Mouse (Mus musculus) heart, postnatal 0 days (tissue): ENCODE data around the gene Foxp1. TPM values are rescaled to one million over a fixed set of nuclear protein-coding genes. Genes with fewer than 3 reads are reported as not detected.

Experiments used
- ATAC-seq: fragments of 200-750 bp; cut with Nextera tagmentation; 2 replicates; pipeline ENCODE4 v1.8.0; 2017; ENCODE audit warnings: low read depth, moderate number of reproducible peaks, moderate library complexity; ENCODE audit not compliant: insufficient read depth
- DNase-seq: peaks from one replicate; pipeline ENCODE4 v3.0.0-alpha.2; 2016; ENCODE audit warnings: low spot score
- H3K27ac ChIP-seq: fragments of 300-500 bp; sonication (generic); 2 replicates; pipeline ENCODE4 v1.5.1; 2014; ENCODE audit warnings: low read depth, mild to moderate bottlenecking
- H3K27me3 ChIP-seq: fragments of 300-500 bp; sonication (generic); 2 replicates; pipeline ENCODE4 v1.6.1; 2014; ENCODE audit warnings: low read length, mixed read lengths; ENCODE audit not compliant: control insufficient read depth, insufficient read depth
- H3K36me3 ChIP-seq: fragments of 300-500 bp; sonication (generic); replicated peaks from 2 replicates; pipeline ENCODE4 v1.6.1; 2014; ENCODE audit warnings: low read length, mixed read lengths; ENCODE audit not compliant: control insufficient read depth, insufficient read depth
- H3K4me1 ChIP-seq: fragments of 300-500 bp; sonication (generic); 2 replicates; pipeline ENCODE4 v1.6.1; 2014; ENCODE audit warnings: antibody characterized with exemption; ENCODE audit not compliant: control insufficient read depth, insufficient read depth
- H3K4me2 ChIP-seq: fragments of 300-500 bp; sonication (generic); 2 replicates; pipeline ENCODE4 v1.6.1; 2014; ENCODE audit warnings: low read depth, mild to moderate bottlenecking, low read length, moderate library complexity
- H3K4me3 ChIP-seq: fragments of 300-500 bp; sonication (generic); 2 replicates; pipeline ENCODE4 v1.5.1; 2014; ENCODE audit warnings: low read depth, low read length
- H3K9ac ChIP-seq: fragments of 300-500 bp; sonication (generic); replicated peaks from 2 replicates; pipeline ENCODE4 v1.6.1; 2014; ENCODE audit warnings: low read depth, low read length, mixed read lengths
- H3K9me3 ChIP-seq: fragments of 300-500 bp; sonication (generic); replicated peaks from 2 replicates; pipeline ENCODE4 v1.6.1; 2016; ENCODE audit warnings: low read length; ENCODE audit not compliant: control insufficient read depth
- CTCF ChIP-seq: IDR thresholded peaks from 2 replicates; pipeline ENCODE4 v1.5.1; 2016; ENCODE audit warnings: antibody characterized with exemption, control low read depth, low read depth
- EP300 ChIP-seq: IDR thresholded peaks from 2 replicates; pipeline ENCODE4 v1.6.1; 2016; ENCODE audit warnings: antibody characterized with exemption, low read depth
- WGBS: fragments of 180-500 bp; shearing (Covaris S2); extraction: QIAGEN DNeasy Blood & Tissue Kit; methylation state at CpG from one replicate; pipeline ENCODE4 v1.1.7; 2014; 5-methylcytosine and 5-hydroxymethylcytosine counted together
- polyA plus RNA-seq: library from polyadenylated mRNA; unstranded; fragments of >200 nt; fragmentation: Nextera tagmentation; extraction: Ambion mirVana; gene quantifications from 2 replicates; pipeline ENCODE4 v1.2.1, GENCODE M21; 2015
- total RNA-seq: library from RNA; depleted of rRNA; stranded (reverse); fragments of >200 nt; gene quantifications from 2 replicates; pipeline ENCODE4 v1.2.3, GENCODE M21; 2014; ENCODE audit warnings: low replicate concordance

Foxp1 gene
- total and polyA plus RNA-seq, 2 experiments from 2014 or later, result 40.7 to 88.1 TPM

- Histone ChIP-seq H3K9ac (no peak overlapping the region), H3K27me3 (no peaks in the 10 kb centered on the region), H3K36me3 (no peaks in the 10 kb centered on the region), H3K9me3 (no peaks in the 10 kb centered on the region), H3K4me2 (no peak overlapping the region), H3K4me3 (no peak overlapping the region), H3K27ac (no peak overlapping the region), H3K4me1 (no peaks in the 10 kb centered on the region; the same call in 1 of the 2 replicates)
- DNase-seq (no peak), ATAC-seq (no peak)
- TF ChIP-seq EP300 (no peak), CTCF (no peak)
- WGBS, result 82% methylated on average over 15 of the region's 15 CpGs
These were observed 359.8 kb downstream of the Foxp1 start for GRCm38 (mm10) chr6:99162716-99163115.

GRCm38 (mm10) chr6:99160348-99160693 is 362.2 kb downstream of the Foxp1 start:
- no peak for ATAC-seq
- Histone ChIP-seq H3K27ac (no peak overlapping the region), H3K4me2 (no peak overlapping the region)

GRCm38 (mm10) chr6:99159452-99160347 is 362.8 kb downstream of the Foxp1 start:
- H3K4me1 ChIP-seq, result no peaks in the 10 kb centered on the region
- H3K27ac ChIP-seq, result no peak overlapping the region
- no peak overlapping the region for H3K4me3 ChIP-seq
- H3K4me2 ChIP-seq, result no peak overlapping the region
- WGBS, result 72% methylated on average over 23 of the region's 23 CpGs
- no peak overlapping the region for H3K9ac ChIP-seq
- DNase-seq (no peak), ATAC-seq (no peak)
- H3K9me3 ChIP-seq, result no peaks in the 10 kb centered on the region
- H3K27me3 ChIP-seq, result no peaks in the 10 kb centered on the region
- H3K36me3 ChIP-seq, result no peaks in the 10 kb centered on the region
- TF ChIP-seq CTCF (no peak), EP300 (no peak)

More at GRCm38 (mm10) chr6:99160348-99160693, 362.2 kb downstream of the Foxp1 start:
- Histone ChIP-seq H3K9me3 (no peaks in the 10 kb centered on the region), H3K36me3 (no peaks in the 10 kb centered on the region), H3K27me3 (no peaks in the 10 kb centered on the region), H3K4me1 (no peaks in the 10 kb centered on the region), H3K4me3 (no peak overlapping the region), H3K9ac (no peak overlapping the region)
- WGBS, result 78% methylated on average over 9 of the region's 9 CpGs
- TF ChIP-seq CTCF (no peak), EP300 (no peak)
- DNase-seq, result no peak

GRCm38 (mm10) chr6:99153682-99154081 is 368.8 kb downstream of the Foxp1 start:
- TF ChIP-seq CTCF (no peak), EP300 (no peak)
- WGBS, result 80% methylated on average over 4 of the region's 4 CpGs
- no peak overlapping the region for H3K27ac ChIP-seq
- H3K9ac ChIP-seq, result no peak overlapping the region
- no peak overlapping the region for H3K4me3 ChIP-seq
- ATAC-seq, result no peak
- H3K36me3 ChIP-seq, result no peaks in the 10 kb centered on the region
- no peak for DNase-seq
- no peaks in the 10 kb centered on the region for H3K4me1 ChIP-seq
- H3K4me2 ChIP-seq, result no peak overlapping the region
- no peaks in the 10 kb centered on the region for H3K27me3 ChIP-seq
- H3K9me3 ChIP-seq, result no peaks in the 10 kb centered on the region

GRCm38 (mm10) chr6:99146400-99146905 is 376.1 kb downstream of the Foxp1 start:
- Histone ChIP-seq H3K36me3 (no peaks in the 10 kb centered on the region), H3K9me3 (no peaks in the 10 kb centered on the region), H3K27ac (no peak overlapping the region), H3K4me1 (no peaks in the 10 kb centered on the region), H3K4me2 (no peak overlapping the region), H3K9ac (no peak overlapping the region), H3K4me3 (no peak overlapping the region), H3K27me3 (no peaks in the 10 kb centered on the region)
- WGBS, result 91% methylated on average over 7 of the region's 7 CpGs
- no peak for TF ChIP-seq CTCF
- no peak for TF ChIP-seq EP300
- no peak for ATAC-seq
- DNase-seq, result no peak

GRCm38 (mm10) chr6:99145033-99145432 is 377.5 kb downstream of the Foxp1 start:
- Histone ChIP-seq H3K4me2 (no peak overlapping the region), H3K27me3 (no peaks in the 10 kb centered on the region), H3K9me3 (no peaks in the 10 kb centered on the region), H3K36me3 (no peaks in the 10 kb centered on the region), H3K4me3 (no peak overlapping the region), H3K4me1 (no peaks in the 10 kb centered on the region), H3K27ac (no peak overlapping the region), H3K9ac (no peak overlapping the region)
- DNase-seq (no peak), ATAC-seq (no peak)
- 87% methylated on average over 7 of the region's 7 CpGs for WGBS
- no peak for TF ChIP-seq EP300
- no peak for TF ChIP-seq CTCF
